In genomic region chr2:167678600-167678999, GRCm38 (mm10) we compare ENCODE assay signal across 16 mouse cellular contexts. TPM values are rescaled to one million over a fixed set of nuclear protein-coding genes. Genes with fewer than 3 reads are reported as not detected.
DNase-seq lines count a peak whose midpoint lies in the region; ATAC-seq and TF ChIP-seq lines count a peak whose summit lies in the region.
"Had no signal": no experiment of that assay in that cellular context is flagged by ENCODE, and none has a peak within 500 bp of the region (broad histone marks: within the 10 kb centered on the region; RNA-seq: fewer than 3 reads in every experiment).

No protein-coding gene starts in this region.

- peak; percentile 37 for DNase-seq in thymus, adult 2 months
- no peak for DNase-seq in thymus, postnatal 36 days
- peak; percentile 63 for DNase-seq in ZHBTc4 (ENCODE audit: low read depth, low spot score)
- DNase-seq in testis, postnatal 10 days (ENCODE audit: low spot score), result peak; percentile 70
- no peak for DNase-seq in gastrocnemius, postnatal 10 days
- no peak for DNase-seq in layer of hippocampus, adult 11-12 months (ENCODE audit: low spot score)
- DNase-seq: cerebellum, adult 9-11 months; gastrocnemius, postnatal 25 days; heart, postnatal 14 days; kidney, adult 18-20 months; right cerebral cortex, postnatal 14 days had no signal

- no peak overlapping the region for H3K4me3 ChIP-seq in intestine, postnatal 0 days (ENCODE audit: low read depth, low read length)
- no peak overlapping the region for H3K4me3 ChIP-seq in intestine, embryonic 15.5 days (replicated peaks)
- H3K4me3 ChIP-seq in thymus, adult 2 months (ENCODE audit: control insufficient read depth, insufficient read depth, low read length), result no peak overlapping the region
- H3K4me3 ChIP-seq: forebrain, embryonic 13.5 days; liver, embryonic 15.5 days; neural tube, embryonic 13.5 days had no signal

- WGBS in intestine, postnatal 0 days, result 55% methylated on average over 5 of the region's 5 CpGs
- WGBS in intestine, embryonic 15.5 days, result 50% methylated on average over 5 of the region's 5 CpGs
- 66% methylated on average over 5 of the region's 5 CpGs for WGBS in thymus, adult 2 months

- peak; percentile 60 for TF ChIP-seq CTCF in intestine, postnatal 0 days (IDR thresholded peaks at IDR 0.05; ENCODE audit: low read depth)
- peak; percentile 45; the same call in 1 of the 2 replicates for TF ChIP-seq CTCF in thymus, adult 2 months (IDR thresholded peaks at IDR 0.05; ENCODE audit: borderline replicate concordance, control insufficient read depth, extremely low read depth, insufficient read depth, low read length, poor library complexity)

- H3K27me3 ChIP-seq in intestine, postnatal 0 days (replicated peaks; ENCODE audit: control insufficient read depth, insufficient read depth, low read length), result no peaks in the 10 kb centered on the region
- H3K27me3 ChIP-seq in intestine, embryonic 15.5 days (replicated peaks), result no peaks in the 10 kb centered on the region
- no peaks in the 10 kb centered on the region for H3K27me3 ChIP-seq in thymus, adult 2 months (ENCODE audit: control insufficient read depth, insufficient read depth, low read length)
- H3K27me3 ChIP-seq: neural tube, embryonic 13.5 days had no signal

- ATAC-seq in intestine, postnatal 0 days, result no peak
- no peak for ATAC-seq in intestine, embryonic 15.5 days
- ATAC-seq: forebrain, embryonic 13.5 days had no signal

- no peaks in the 10 kb centered on the region for H3K4me1 ChIP-seq in intestine, postnatal 0 days (replicated peaks; ENCODE audit: control insufficient read depth, insufficient read depth, low read length)
- 0 out of 2 replicates have a peak, but pooled peaks cover 2% of the 10 kb centered on the region for H3K4me1 ChIP-seq in intestine, embryonic 15.5 days (replicated peaks)
- H3K4me1 ChIP-seq in thymus, adult 2 months (replicated peaks; ENCODE audit: control insufficient read depth, insufficient read depth, low read length), result peaks cover 4% of the 10 kb centered on the region; the same call in 1 of the 2 replicates
- H3K4me1 ChIP-seq: forebrain, embryonic 13.5 days; neural tube, embryonic 13.5 days had no signal

- no peaks in the 10 kb centered on the region for H3K36me3 ChIP-seq in intestine, postnatal 0 days (ENCODE audit: control insufficient read depth, insufficient read depth)
- H3K36me3 ChIP-seq in intestine, embryonic 15.5 days, result no peaks in the 10 kb centered on the region
- H3K36me3 ChIP-seq in thymus, adult 2 months (ENCODE audit: control insufficient read depth, insufficient read depth, low read length), result no peaks in the 10 kb centered on the region
- H3K36me3 ChIP-seq: liver, embryonic 15.5 days; neural tube, embryonic 13.5 days had no signal

- H3K27ac ChIP-seq in intestine, postnatal 0 days (ENCODE audit: low read depth, low read length), result no peak overlapping the region
- H3K27ac ChIP-seq in intestine, embryonic 15.5 days, result no peak overlapping the region
- H3K27ac ChIP-seq in thymus, adult 2 months (ENCODE audit: control insufficient read depth, insufficient read depth, low read length), result no peak overlapping the region
- H3K27ac ChIP-seq: forebrain, embryonic 13.5 days; liver, embryonic 15.5 days; neural tube, embryonic 13.5 days had no signal

- no peak overlapping the region for H3K4me2 ChIP-seq in intestine, postnatal 0 days (replicated peaks; ENCODE audit: low read depth)
- no peak overlapping the region for H3K4me2 ChIP-seq in intestine, embryonic 15.5 days (replicated peaks)
- H3K4me2 ChIP-seq: forebrain, embryonic 13.5 days; liver, embryonic 15.5 days; neural tube, embryonic 13.5 days had no signal

- no peak overlapping the region for H3K9ac ChIP-seq in intestine, postnatal 0 days (ENCODE audit: low read depth, low read length)
- no peak overlapping the region for H3K9ac ChIP-seq in intestine, embryonic 15.5 days
- H3K9ac ChIP-seq: forebrain, embryonic 13.5 days; liver, embryonic 15.5 days; neural tube, embryonic 13.5 days had no signal

- no peak for TF ChIP-seq POLR2A in thymus, adult 2 months (IDR thresholded peaks at IDR 0.05; ENCODE audit: control insufficient read depth, extremely low read depth, insufficient read depth, low read length, poor library complexity)

- H3K9me3 ChIP-seq in intestine, postnatal 0 days (ENCODE audit: control insufficient read depth), result no peaks in the 10 kb centered on the region
- no peaks in the 10 kb centered on the region for H3K9me3 ChIP-seq in intestine, embryonic 15.5 days
- H3K9me3 ChIP-seq: forebrain, embryonic 13.5 days; liver, embryonic 15.5 days; neural tube, embryonic 13.5 days had no signal

RNA-seq across cellular contexts. Expression of gene Cebpb, which starts 10.1 kb away (rescaled TPM):
- 49.8 and 52.6 TPM in 2 replicates for polyA plus RNA-seq in intestine, postnatal 0 days (2015; fragmentation: Nextera tagmentation; extraction: Ambion mirVana)
- polyA plus RNA-seq in intestine, embryonic 15.5 days (2015; fragmentation: Nextera tagmentation; extraction: Ambion mirVana), result 22.5 and 24.3 TPM in 2 replicates
- polyA plus RNA-seq in thymus, adult 2 months (2012; rRNA removed), result 69.6 and 135 TPM in 2 replicates
- 10 to 100 TPM; 28.0 to 64.3 TPM for total RNA-seq in gastrocnemius, postnatal 10 days (2021)

RNA-seq across cellular contexts. Expression of gene Tmem189, which starts 11.0 kb away (rescaled TPM):
- 25.0 and 26.8 TPM in 2 replicates for polyA plus RNA-seq in intestine, postnatal 0 days (2015; fragmentation: Nextera tagmentation; extraction: Ambion mirVana)
- 35.1 and 38.6 TPM in 2 replicates for polyA plus RNA-seq in intestine, embryonic 15.5 days (2015; fragmentation: Nextera tagmentation; extraction: Ambion mirVana)
- 209 and 215 TPM in 2 replicates for polyA plus RNA-seq in thymus, adult 2 months (2012; rRNA removed)
- total RNA-seq in gastrocnemius, postnatal 10 days (2021), result 10 to 100 TPM; 20.4 to 22.6 TPM

RNA-seq across cellular contexts. Expression of gene Gm20431, which starts 17.3 kb away (rescaled TPM):
- polyA plus RNA-seq in intestine, postnatal 0 days (2015; fragmentation: Nextera tagmentation; extraction: Ambion mirVana), result 8.8 and 10.0 TPM in 2 replicates
- polyA plus RNA-seq in intestine, embryonic 15.5 days (2015; fragmentation: Nextera tagmentation; extraction: Ambion mirVana), result 0.40 and 7.2 TPM in 2 replicates
- 9.5 and 15.3 TPM in 2 replicates for polyA plus RNA-seq in thymus, adult 2 months (2012; rRNA removed)
- total RNA-seq in gastrocnemius, postnatal 10 days (2021), result 10 to 100 TPM; 10.6 to 15.8 TPM

RNA-seq across cellular contexts. Expression of gene Ube2v1, which starts 46.7 kb away (rescaled TPM):
- polyA plus RNA-seq in intestine, postnatal 0 days (2015; fragmentation: Nextera tagmentation; extraction: Ambion mirVana), result 173 and 174 TPM in 2 replicates
- 268 and 270 TPM in 2 replicates for polyA plus RNA-seq in intestine, embryonic 15.5 days (2015; fragmentation: Nextera tagmentation; extraction: Ambion mirVana)
- polyA plus RNA-seq in thymus, adult 2 months (2012; rRNA removed), result 161 and 174 TPM in 2 replicates
- total RNA-seq in gastrocnemius, postnatal 10 days (2021), result 100 to 1,000 TPM; 179 to 199 TPM

Comparison
In these comparisons a context has a peak if more than half of its experiments do, and no peak if none do; other contexts are left out.
1. DNase-seq: peak in thymus, adult 2 months (single experiment), ZHBTc4 (single experiment) and testis, postnatal 10 days (single experiment); none in thymus, postnatal 36 days (0 of 2), gastrocnemius, postnatal 10 days (single experiment) and layer of hippocampus, adult 11-12 months (single experiment).